20 mouse cellular contexts compared by ENCODE assay signal in the genomic region with DNA sequence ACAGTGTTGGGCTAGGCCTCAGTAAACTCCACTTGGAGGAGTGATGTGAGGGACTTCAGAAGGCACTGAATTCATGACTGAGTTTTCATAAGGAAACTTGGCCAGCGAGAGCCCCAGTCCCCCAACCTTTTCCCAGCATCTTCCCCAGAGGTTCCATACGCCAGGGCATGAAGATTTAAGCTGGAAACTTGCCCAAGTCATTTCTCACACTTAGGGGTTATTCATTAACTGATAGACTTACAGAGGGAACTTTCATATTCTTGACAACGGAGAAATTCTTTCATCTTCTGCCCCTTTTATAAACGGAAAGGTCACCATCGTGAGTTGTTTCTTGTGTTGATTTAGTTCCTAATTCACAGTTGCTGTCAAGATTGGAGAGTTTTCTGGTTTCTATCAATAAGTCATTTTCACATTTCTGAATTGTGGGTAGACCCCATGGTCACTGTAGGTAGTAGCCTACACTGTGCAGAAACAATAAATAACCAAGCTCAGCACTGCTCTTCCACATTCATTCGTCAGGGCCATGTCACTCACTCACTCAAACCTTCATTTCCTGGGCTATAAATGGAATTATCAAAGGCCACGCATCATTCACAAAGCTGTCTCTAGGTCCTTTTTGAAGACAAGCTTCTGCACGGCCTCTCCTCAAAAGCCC.
A peak's percentile ranks its signal among the peaks of the same experiment; 100 is the strongest.
DNase-seq lines count a peak whose midpoint lies in the region; ATAC-seq and TF ChIP-seq lines count a peak whose summit lies in the region.
"Had no signal": no experiment of that assay in that cellular context is flagged by ENCODE, and none has a peak within 500 bp of the region (broad histone marks: within the 10 kb centered on the region; RNA-seq: fewer than 3 reads in every experiment).

No protein-coding gene starts in this region.

- H3K9me3 ChIP-seq in lung, embryonic 16.5 days (ENCODE audit: control insufficient read depth, low read length): no peaks in the 10 kb centered on the region
- H3K9me3 ChIP-seq in intestine, postnatal 0 days (ENCODE audit: control insufficient read depth): no peaks in the 10 kb centered on the region
- H3K9me3 ChIP-seq: heart, embryonic 15.5 days; hindbrain, embryonic 10.5 days; megakaryocyte, embryonic 14.5 days had no signal

- ATAC-seq in lung, embryonic 16.5 days (ENCODE audit: low read depth): peak; percentile 42; the same call in 1 of the 2 replicates
- no peak for ATAC-seq in intestine, postnatal 0 days
- ATAC-seq: inflammation-experienced regulatory T-cells, adult 6 months; liver, postnatal 0 days; midbrain, embryonic 16.5 days had no signal

- TF ChIP-seq POLR2A in kidney, adult 2 months (IDR thresholded peaks at IDR 0.05; ENCODE audit: low read depth, low read length): no peak
- no peak for TF ChIP-seq POLR2A in myocyte (IDR thresholded peaks at IDR 0.05; ENCODE audit: insufficient read length, low read depth)

- H3K27me3 ChIP-seq in kidney, adult 2 months (replicated peaks; ENCODE audit: control insufficient read depth, insufficient read depth, low read length): no peaks in the 10 kb centered on the region; the same call in 1 of the 2 replicates
- H3K27me3 ChIP-seq in lung, embryonic 16.5 days (ENCODE audit: control insufficient read depth, insufficient read depth, low read depth, low read length): no peaks in the 10 kb centered on the region; the same call in 1 of the 2 replicates
- H3K27me3 ChIP-seq in intestine, postnatal 0 days (replicated peaks; ENCODE audit: control insufficient read depth, insufficient read depth, low read length): no peaks in the 10 kb centered on the region
- no peaks in the 10 kb centered on the region for H3K27me3 ChIP-seq in myocyte (ENCODE audit: control insufficient read depth, insufficient read depth, insufficient read length)
- H3K27me3 ChIP-seq: heart, embryonic 15.5 days had no signal

- no peaks in the 10 kb centered on the region for H3K79me2 ChIP-seq in myocyte (ENCODE audit: control insufficient read depth, insufficient read depth)

- H3K4me1 ChIP-seq in kidney, adult 2 months (ENCODE audit: control insufficient read depth, insufficient read depth, low read length): no peaks in the 10 kb centered on the region
- H3K4me1 ChIP-seq in lung, embryonic 16.5 days (replicated peaks; ENCODE audit: control insufficient read depth, insufficient read depth, low read length): peaks cover 18% of the 10 kb centered on the region
- no peaks in the 10 kb centered on the region for H3K4me1 ChIP-seq in intestine, postnatal 0 days (replicated peaks; ENCODE audit: control insufficient read depth, insufficient read depth, low read length)
- H3K4me1 ChIP-seq: megakaryocyte, embryonic 14.5 days had no signal

- no peak overlapping the region for H3K4me3 ChIP-seq in kidney, adult 2 months (ENCODE audit: insufficient read depth, low read depth, low read length)
- no peak overlapping the region for H3K4me3 ChIP-seq in lung, embryonic 16.5 days (ENCODE audit: low read length)
- no peak overlapping the region for H3K4me3 ChIP-seq in intestine, postnatal 0 days (ENCODE audit: low read depth, low read length)
- no peak overlapping the region for H3K4me3 ChIP-seq in myocyte
- H3K4me3 ChIP-seq: erythroblast, embryonic 14.5 days; heart, adult 2 months; heart, embryonic 15.5 days; hindbrain, embryonic 10.5 days; left cerebral cortex, adult 2 months; megakaryocyte, embryonic 14.5 days had no signal

- 54% methylated on average over 8 of the region's 8 CpGs for WGBS in kidney, adult 2 months
- 21% methylated on average over 8 of the region's 8 CpGs for WGBS in lung, embryonic 16.5 days
- 37% methylated on average over 8 of the region's 8 CpGs for WGBS in intestine, postnatal 0 days

- H3K4me2 ChIP-seq in lung, embryonic 16.5 days (ENCODE audit: low read depth, low read length): peak overlapping the region; percentile 30
- peak overlapping the region; percentile 31; the same call in 1 of the 2 replicates for H3K4me2 ChIP-seq in intestine, postnatal 0 days (replicated peaks; ENCODE audit: low read depth)
- H3K4me2 ChIP-seq in myocyte (ENCODE audit: low read depth): peak overlapping the region; percentile 68
- H3K4me2 ChIP-seq: heart, embryonic 15.5 days had no signal

- DNase-seq in kidney, adult 2 months: peak; percentile 13
- DNase-seq in kidney, postnatal 36 days: no peak
- DNase-seq in lung, postnatal 14 days: no peak
- DNase-seq in adrenal gland, postnatal 4 days (ENCODE audit: low spot score in 2 of 2): no peak
- DNase-seq: cerebellum, postnatal 14 days; liver; liver, postnatal 0 days; thymus, postnatal 25 days had no signal

- TF ChIP-seq CTCF in kidney, adult 2 months (conservative IDR thresholded peaks at IDR 0.05; ENCODE audit: insufficient read depth, insufficient read length, low read depth, low read length): no peak
- TF ChIP-seq CTCF in intestine, postnatal 0 days (IDR thresholded peaks at IDR 0.05; ENCODE audit: low read depth): no peak

- no peak overlapping the region for H3ac ChIP-seq in myocyte (ENCODE audit: control insufficient read depth, insufficient read length)

- no peak overlapping the region for H3K9ac ChIP-seq in lung, embryonic 16.5 days (ENCODE audit: low read length)
- H3K9ac ChIP-seq in intestine, postnatal 0 days (ENCODE audit: low read depth, low read length): no peak overlapping the region
- H3K9ac ChIP-seq: heart, embryonic 15.5 days; liver, postnatal 0 days had no signal

- no peak overlapping the region for H3K27ac ChIP-seq in kidney, adult 2 months (ENCODE audit: insufficient read depth, low read depth, low read length)
- H3K27ac ChIP-seq in lung, embryonic 16.5 days (ENCODE audit: low read length): peak overlapping the region; percentile 56
- H3K27ac ChIP-seq in intestine, postnatal 0 days (ENCODE audit: low read depth, low read length): no peak overlapping the region
- H3K27ac ChIP-seq: heart, adult 2 months; heart, embryonic 15.5 days; hindbrain, embryonic 10.5 days; left cerebral cortex, adult 2 months had no signal

- H3K36me3 ChIP-seq in kidney, adult 2 months (ENCODE audit: control insufficient read depth, insufficient read depth, low read length): no peaks in the 10 kb centered on the region
- no peaks in the 10 kb centered on the region for H3K36me3 ChIP-seq in lung, embryonic 16.5 days (ENCODE audit: control insufficient read depth, insufficient read depth, low read length)
- H3K36me3 ChIP-seq in intestine, postnatal 0 days (ENCODE audit: control insufficient read depth, insufficient read depth): no peaks in the 10 kb centered on the region
- H3K36me3 ChIP-seq in myocyte (ENCODE audit: control insufficient read depth, insufficient read depth): no peaks in the 10 kb centered on the region
- H3K36me3 ChIP-seq: G1E; heart, embryonic 15.5 days; hindbrain, embryonic 10.5 days had no signal

TF ChIP-seq in myocyte, 11 proteins besides CTCF, POLR2A, EP300 and RAD21:
- TF ChIP-seq TCF12 (IDR thresholded peaks at IDR 0.05; ENCODE audit: insufficient read depth, poor library complexity, severe bottlenecking) (no peak), MAX (IDR thresholded peaks at IDR 0.05; ENCODE audit: low read depth) (no peak), MYOG (IDR thresholded peaks at IDR 0.05; ENCODE audit: control insufficient read depth in 1 of 3, insufficient read depth in 1 of 3, insufficient read length in 2 of 3, low read depth in 2 of 3) (no peak), REST (IDR thresholded peaks at IDR 0.05; ENCODE audit: insufficient read depth, insufficient read length) (no peak), CEBPB (IDR thresholded peaks at IDR 0.05; ENCODE audit: insufficient read depth, poor library complexity, severe bottlenecking) (no peak), TCF3 (IDR thresholded peaks at IDR 0.05; ENCODE audit: insufficient read length, low read depth) (no peak), SRF (IDR thresholded peaks at IDR 0.05; ENCODE audit: control insufficient read depth, insufficient read length, low read depth) (no peak), E2F4 (IDR thresholded peaks at IDR 0.05; ENCODE audit: insufficient read depth) (no peak)
